8 mouse cellular contexts compared by ENCODE assay signal in the genomic region with DNA sequence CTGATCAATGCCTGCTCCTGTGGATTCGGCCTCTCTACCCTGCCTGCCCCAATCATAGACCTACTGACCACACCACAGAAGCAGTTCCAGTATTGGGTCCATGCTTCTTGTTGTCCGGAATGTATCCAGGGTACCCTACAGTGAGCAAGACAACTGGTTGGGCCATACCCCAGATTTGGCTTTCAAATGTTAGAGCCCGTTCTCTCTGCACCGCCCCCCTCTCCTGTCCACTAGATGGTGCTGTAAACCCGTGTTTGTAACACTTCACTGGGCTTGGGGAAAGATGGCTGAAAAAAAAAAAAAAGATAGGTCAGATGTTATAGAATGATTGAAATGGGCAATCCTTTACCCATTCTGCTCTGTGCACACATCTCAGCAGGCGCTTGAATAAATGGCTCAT. TPM values are rescaled to one million over a fixed set of nuclear protein-coding genes. Genes with fewer than 3 reads are reported as not detected.
DNase-seq lines count a peak whose midpoint lies in the region; ATAC-seq lines count a peak whose summit lies in the region.

No protein-coding gene starts in this region.

- no peaks in the 10 kb centered on the region for H3K27me3 ChIP-seq in hindbrain, embryonic 15.5 days
- H3K27me3 ChIP-seq in midbrain, embryonic 15.5 days (replicated peaks) = no peaks in the 10 kb centered on the region
- H3K27me3 ChIP-seq in splenic B cell, adult 2 months (ENCODE audit: control insufficient read depth, insufficient read depth, low read length, poor library complexity, severe bottlenecking) = no peaks in the 10 kb centered on the region

- peak; percentile 69 for ATAC-seq in hindbrain, embryonic 15.5 days (ENCODE audit: low FRiP score, low read depth)
- peak; percentile 68 for ATAC-seq in midbrain, embryonic 15.5 days (replicated peaks)

- peak; percentile 1 for DNase-seq in heart, adult 8-10 months (ENCODE audit: low spot score)
- DNase-seq in heart, postnatal 25 days (ENCODE audit: low spot score) = no peak
- DNase-seq in adrenal gland, postnatal 10 days = peak; percentile 57
- DNase-seq in embryo, embryonic 9.5 days (ENCODE audit: extremely low spot score) = peak; percentile 61
- peak; percentile 25 for DNase-seq in left cerebral cortex, adult 11 months (ENCODE audit: low spot score)
- peak; percentile 86 for DNase-seq in splenic B cell, adult 2 months (ENCODE audit: low read depth, low spot score)

- 0 out of 2 replicates have a peak, but pooled peaks cover 15% of the 10 kb centered on the region for H3K4me1 ChIP-seq in hindbrain, embryonic 15.5 days (replicated peaks)
- peaks cover 11% of the 10 kb centered on the region; the same call in 1 of the 2 replicates for H3K4me1 ChIP-seq in midbrain, embryonic 15.5 days

- H3K9me3 ChIP-seq in hindbrain, embryonic 15.5 days = no peaks in the 10 kb centered on the region
- H3K9me3 ChIP-seq in midbrain, embryonic 15.5 days = no peaks in the 10 kb centered on the region

- no peak overlapping the region for H3K4me2 ChIP-seq in hindbrain, embryonic 15.5 days
- H3K4me2 ChIP-seq in midbrain, embryonic 15.5 days = no peak overlapping the region

- no peaks in the 10 kb centered on the region for H3K36me3 ChIP-seq in hindbrain, embryonic 15.5 days
- H3K36me3 ChIP-seq in midbrain, embryonic 15.5 days (replicated peaks) = no peaks in the 10 kb centered on the region
- no peaks in the 10 kb centered on the region for H3K36me3 ChIP-seq in splenic B cell, adult 2 months (ENCODE audit: control insufficient read depth, insufficient read depth, low read length, poor library complexity, severe bottlenecking)

- no peak overlapping the region for H3K4me3 ChIP-seq in hindbrain, embryonic 15.5 days
- no peak overlapping the region for H3K4me3 ChIP-seq in midbrain, embryonic 15.5 days

- H3K27ac ChIP-seq in hindbrain, embryonic 15.5 days (replicated peaks) = no peak overlapping the region
- H3K27ac ChIP-seq in midbrain, embryonic 15.5 days = no peak overlapping the region

- intact Hi-C loops in heart, postnatal 25 days (cut with DNase I) = loop anchor here (10.0 kb wide), 1 partner anchor 469 kb away; the partner anchor contains the start of gene Col9a1

- 21% methylated on average over 6 of the region's 6 CpGs for WGBS in hindbrain, embryonic 15.5 days
- 18% methylated on average over 6 of the region's 6 CpGs for WGBS in midbrain, embryonic 15.5 days

- no peak overlapping the region for H3K9ac ChIP-seq in hindbrain, embryonic 15.5 days
- H3K9ac ChIP-seq in midbrain, embryonic 15.5 days = no peak overlapping the region

RNA-seq across cellular contexts. Expression of gene B3gat2, which starts 56.1 kb away (rescaled TPM):
- not detected for total RNA-seq in heart, adult 8-10 months (2022)
- total RNA-seq in heart, postnatal 25 days (2021) = not detected
- not detected for total RNA-seq in adrenal gland, postnatal 10 days (2021)
- polyA plus RNA-seq in hindbrain, embryonic 15.5 days (2015; fragmentation: Nextera tagmentation; extraction: Ambion mirVana) = 18.9 and 22.1 TPM in 2 replicates
- 14.8 and 15.3 TPM in 2 replicates for polyA plus RNA-seq in midbrain, embryonic 15.5 days (2015; fragmentation: Nextera tagmentation; extraction: Ambion mirVana)
